Mouse (Mus musculus) heart, embryonic 11.5 days (tissue): ENCODE results near the gene Srebf2. TPM values are rescaled to one million over a fixed set of nuclear protein-coding genes. Genes with fewer than 3 reads are reported as not detected.

Experiments used
- ATAC-seq: fragments of 200-750 bp; cut with Nextera tagmentation; replicated peaks from 2 replicates; pipeline ENCODE4 v1.8.0; 2017; ENCODE audit warnings: moderate library complexity; ENCODE audit not compliant: insufficient number of reproducible peaks, low FRiP score, low TSS enrichment
- H3K27ac ChIP-seq: fragments of 300-500 bp; sonication (generic); 2 replicates; pipeline ENCODE4 v1.5.1; 2014; ENCODE audit warnings: mild to moderate bottlenecking, low read depth, low read length
- H3K27me3 ChIP-seq: fragments of 300-500 bp; sonication (generic); 2 replicates; pipeline ENCODE4 v1.6.1; 2014; ENCODE audit warnings: mild to moderate bottlenecking, low read length, mixed read lengths; ENCODE audit not compliant: control insufficient read depth, insufficient read depth
- H3K36me3 ChIP-seq: fragments of 300-500 bp; sonication (generic); 2 replicates; pipeline ENCODE4 v1.6.1; 2014; ENCODE audit warnings: mild to moderate bottlenecking, low read length, moderate library complexity, mixed read lengths; ENCODE audit not compliant: control insufficient read depth, insufficient read depth
- H3K4me1 ChIP-seq: fragments of 300-500 bp; sonication (generic); 2 replicates; pipeline ENCODE4 v1.6.1; 2014; ENCODE audit warnings: low read length; ENCODE audit not compliant: control insufficient read depth, insufficient read depth
- H3K4me2 ChIP-seq: fragments of 300-500 bp; sonication (generic); 2 replicates; pipeline ENCODE4 v1.6.1; 2014; ENCODE audit warnings: mild to moderate bottlenecking, moderate library complexity
- H3K4me3 ChIP-seq: fragments of 300-500 bp; sonication (generic); 2 replicates; pipeline ENCODE4 v1.5.1; 2014; ENCODE audit warnings: low read depth, low read length
- H3K9ac ChIP-seq: fragments of 300-500 bp; sonication (generic); 2 replicates; pipeline ENCODE4 v1.6.1; 2014; ENCODE audit warnings: mild to moderate bottlenecking, low read depth, low read length, moderate library complexity
- H3K9me3 ChIP-seq: fragments of 300-500 bp; sonication (generic); replicated peaks from 2 replicates; pipeline ENCODE4 v1.6.1; 2016; ENCODE audit warnings: low read length; ENCODE audit not compliant: control insufficient read depth
- WGBS: fragments of 180-500 bp; shearing (Covaris S2); extraction: QIAGEN DNeasy Blood & Tissue Kit; methylation state at CpG from one replicate; pipeline ENCODE4 v1.1.7; 2014; ENCODE audit not compliant: insufficient replicate concordance; 5-methylcytosine and 5-hydroxymethylcytosine counted together
- polyA plus RNA-seq: library from polyadenylated mRNA; unstranded; fragments of >200 nt; fragmentation: Nextera tagmentation; extraction: Ambion mirVana; gene quantifications from 2 replicates; pipeline ENCODE4 v1.2.1, GENCODE M21; 2014

Srebf2 gene
- polyA plus RNA-seq, 1 experiment from 2014 or later = 82.3 TPM

DNA sequence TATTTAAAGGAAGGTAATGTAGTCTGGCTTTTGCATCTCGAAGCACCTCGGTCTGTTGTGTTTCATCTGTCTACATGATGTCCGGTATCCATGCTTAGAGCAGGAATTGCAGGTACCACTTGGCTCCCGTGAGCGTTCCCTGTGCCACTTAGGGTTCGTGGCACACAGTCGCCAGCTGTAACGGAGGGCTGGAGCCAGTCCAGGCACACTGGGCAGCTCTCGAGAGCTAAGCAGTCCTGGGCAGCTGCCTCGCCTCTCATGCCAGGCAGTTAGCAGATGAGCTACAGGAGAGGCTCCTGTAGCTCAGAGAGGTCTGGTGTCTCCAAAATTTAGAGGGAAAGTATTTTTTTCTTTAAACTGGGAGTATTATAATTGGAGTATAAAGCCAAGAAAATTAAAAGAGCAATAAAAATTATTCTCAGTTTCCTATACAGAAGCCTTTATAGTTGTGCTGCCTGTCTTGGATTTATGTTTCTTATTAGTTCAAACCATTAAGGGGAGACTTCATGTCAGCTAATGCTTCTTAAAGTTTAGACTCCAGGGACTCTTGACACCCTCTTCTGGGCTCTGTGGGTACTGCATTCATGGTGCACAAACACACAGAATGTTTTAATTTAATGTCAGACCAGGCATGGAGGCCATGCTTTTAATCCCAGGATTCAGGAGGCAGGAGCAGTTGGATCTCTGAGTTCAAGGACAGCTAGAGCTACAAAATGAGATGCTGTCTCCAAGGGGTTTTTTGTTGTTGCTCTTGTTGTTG, 41.7 kb downstream of the Srebf2 start:
- no peak overlapping the region for H3K4me2 ChIP-seq
- H3K9me3 ChIP-seq = no peaks in the 10 kb centered on the region
- ATAC-seq = no peak
- H3K27ac ChIP-seq = no peak overlapping the region
- H3K27me3 ChIP-seq = 0 out of 2 replicates have a peak, but pooled peaks cover 2% of the 10 kb centered on the region
- no peak overlapping the region for H3K4me3 ChIP-seq
- WGBS = 95% methylated on average over 10 of the region's 10 CpGs
- H3K36me3 ChIP-seq = peaks cover 24% of the 10 kb centered on the region
- peaks cover 41% of the 10 kb centered on the region for H3K4me1 ChIP-seq
- H3K9ac ChIP-seq = no peak overlapping the region

DNA sequence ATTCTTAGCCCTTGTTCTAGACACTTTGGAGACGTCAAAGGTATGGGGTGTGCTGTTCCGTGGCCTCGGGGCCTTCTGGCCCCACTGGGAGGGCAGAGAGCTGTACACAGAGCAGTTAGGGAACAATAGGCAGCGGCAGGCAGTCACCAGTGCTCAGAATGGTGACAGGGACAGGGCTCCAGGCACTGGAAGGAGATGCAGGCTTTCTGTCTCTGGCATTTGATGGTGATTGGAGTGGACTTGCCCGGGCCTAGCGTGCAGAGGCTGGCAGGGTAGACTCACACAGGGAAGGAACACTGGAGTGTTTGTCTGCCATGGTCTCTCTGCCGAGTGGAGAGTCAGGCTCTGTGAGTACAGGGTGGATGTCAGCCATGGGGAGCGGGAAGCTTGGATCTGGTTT, 45.6 kb downstream of the Srebf2 start:
- H3K27ac ChIP-seq = no peak overlapping the region
- no peak overlapping the region; the same call in 1 of the 2 replicates for H3K9ac ChIP-seq
- peaks cover 39% of the 10 kb centered on the region for H3K36me3 ChIP-seq
- H3K27me3 ChIP-seq = no peaks in the 10 kb centered on the region
- no peaks in the 10 kb centered on the region for H3K9me3 ChIP-seq
- no peak overlapping the region for H3K4me3 ChIP-seq
- H3K4me1 ChIP-seq = peaks cover 3% of the 10 kb centered on the region; the same call in 1 of the 2 replicates
- no peak overlapping the region for H3K4me2 ChIP-seq
- WGBS = 65% methylated on average over 8 of the region's 8 CpGs
- ATAC-seq = no peak

- no peak overlapping the region for H3K9ac ChIP-seq
- H3K4me2 ChIP-seq = no peak overlapping the region
- no peak overlapping the region for H3K4me3 ChIP-seq
- H3K9me3 ChIP-seq = no peaks in the 10 kb centered on the region
- no peak overlapping the region for H3K27ac ChIP-seq
- H3K36me3 ChIP-seq = peaks cover 56% of the 10 kb centered on the region
- WGBS = 86% methylated on average over 12 of the region's 12 CpGs
- no peaks in the 10 kb centered on the region for H3K4me1 ChIP-seq
- no peaks in the 10 kb centered on the region for H3K27me3 ChIP-seq
- no peak for ATAC-seq
Observed at GRCm38 (mm10) chr15:82196300-82196699, 49.3 kb downstream of the Srebf2 start.

- Histone ChIP-seq H3K9ac (no peak overlapping the region), H3K36me3 (peaks cover 61% of the 10 kb centered on the region), H3K4me1 (no peaks in the 10 kb centered on the region), H3K27ac (no peak overlapping the region), H3K4me2 (no peak overlapping the region), H3K27me3 (no peaks in the 10 kb centered on the region), H3K9me3 (no peaks in the 10 kb centered on the region), H3K4me3 (no peak overlapping the region)
- 92% methylated on average over 10 of the region's 10 CpGs for WGBS
- ATAC-seq = no peak
Observed at GRCm38 (mm10) chr15:82197246-82197750, 50.3 kb downstream of the Srebf2 start.

DNA sequence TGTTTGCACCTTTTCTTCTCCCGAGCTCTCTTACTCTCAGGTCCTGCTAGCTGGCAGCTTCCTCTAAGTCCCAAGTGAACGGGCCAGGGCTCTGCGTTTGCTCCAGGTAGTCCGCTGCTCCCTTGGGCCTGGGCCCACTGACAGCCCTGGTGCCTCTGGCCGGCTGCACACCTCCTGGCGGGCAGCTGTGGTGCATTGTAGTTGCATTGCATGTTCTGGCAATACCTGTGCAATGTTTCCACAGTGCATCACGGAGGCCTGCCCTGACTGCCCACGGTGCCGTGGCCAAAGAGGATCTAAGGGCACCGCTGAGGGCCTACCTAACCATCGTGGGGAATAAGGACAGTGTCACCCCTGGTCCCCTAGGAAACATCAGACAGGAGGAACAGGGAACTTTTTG, 51.0 kb downstream of the Srebf2 start:
- no peaks in the 10 kb centered on the region for H3K4me1 ChIP-seq
- H3K4me3 ChIP-seq = no peak overlapping the region
- ATAC-seq = no peak
- H3K36me3 ChIP-seq = peaks cover 60% of the 10 kb centered on the region
- H3K27me3 ChIP-seq = no peaks in the 10 kb centered on the region
- no peak overlapping the region for H3K27ac ChIP-seq
- H3K9ac ChIP-seq = no peak overlapping the region
- no peak overlapping the region for H3K4me2 ChIP-seq
- 92% methylated on average over 11 of the region's 11 CpGs for WGBS
- H3K9me3 ChIP-seq = no peaks in the 10 kb centered on the region

DNA sequence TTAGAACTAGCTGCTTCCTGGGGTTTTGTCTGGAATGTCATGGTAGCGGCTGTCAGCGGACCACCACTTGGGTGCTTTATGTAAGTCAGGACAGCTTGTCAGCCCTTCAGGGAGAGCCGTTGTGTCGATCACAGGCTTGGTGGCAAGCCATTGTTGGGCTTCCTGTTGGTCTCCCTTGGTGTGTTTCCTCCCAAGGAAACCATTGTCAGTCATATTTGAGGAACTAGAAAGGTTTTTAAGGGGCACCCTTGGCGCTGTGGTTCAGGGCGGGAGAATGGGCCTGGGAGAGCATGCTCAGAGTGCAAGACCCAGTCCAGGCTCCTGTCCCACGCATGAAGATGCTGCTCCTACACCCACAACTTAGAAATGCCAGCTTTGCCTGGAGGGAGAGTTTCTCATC, 51.4 kb downstream of the Srebf2 start:
- 88% methylated on average over 7 of the region's 7 CpGs for WGBS
- no peaks in the 10 kb centered on the region for H3K4me1 ChIP-seq
- H3K9ac ChIP-seq = no peak overlapping the region
- no peak overlapping the region for H3K27ac ChIP-seq
- H3K27me3 ChIP-seq = no peaks in the 10 kb centered on the region
- H3K36me3 ChIP-seq = peaks cover 60% of the 10 kb centered on the region
- no peak for ATAC-seq
- no peak overlapping the region for H3K4me3 ChIP-seq
- H3K9me3 ChIP-seq = no peaks in the 10 kb centered on the region
- no peak overlapping the region for H3K4me2 ChIP-seq

- H3K27ac ChIP-seq = no peak overlapping the region
- 89% methylated on average over 12 of the region's 12 CpGs for WGBS
- no peak overlapping the region for H3K4me2 ChIP-seq
- H3K4me3 ChIP-seq = no peak overlapping the region
- peaks cover 54% of the 10 kb centered on the region for H3K36me3 ChIP-seq
- peaks cover 5% of the 10 kb centered on the region for H3K27me3 ChIP-seq
- no peaks in the 10 kb centered on the region for H3K4me1 ChIP-seq
- no peak for ATAC-seq
- no peak overlapping the region for H3K9ac ChIP-seq
- H3K9me3 ChIP-seq = no peaks in the 10 kb centered on the region
Observed at GRCm38 (mm10) chr15:82199546-82199945, 52.6 kb downstream of the Srebf2 start.

DNA sequence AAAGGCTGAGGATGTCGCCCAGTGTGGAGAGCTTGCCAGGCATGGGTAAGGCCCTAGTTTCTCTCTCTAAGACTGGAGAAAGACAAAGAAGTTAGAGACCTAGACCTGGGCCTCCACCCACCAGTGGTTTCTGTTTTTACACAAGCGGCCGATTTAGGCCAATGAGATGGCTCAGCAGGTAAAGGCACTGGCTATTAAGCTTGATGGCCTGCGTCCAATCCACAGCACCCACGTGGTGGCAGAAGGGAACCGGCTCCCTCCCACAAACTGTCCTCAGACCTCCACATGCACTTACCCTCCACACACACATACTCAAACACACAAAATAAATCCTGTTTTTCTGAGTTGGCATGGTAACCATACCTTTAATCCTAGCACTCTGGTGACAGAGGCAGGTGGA, 55.1 kb downstream of the Srebf2 start:
- Histone ChIP-seq H3K4me2 (no peak overlapping the region), H3K36me3 (peaks cover 43% of the 10 kb centered on the region), H3K4me3 (no peak overlapping the region), H3K4me1 (peaks cover 7% of the 10 kb centered on the region), H3K9ac (no peak overlapping the region), H3K27me3 (peaks cover 30% of the 10 kb centered on the region), H3K9me3 (no peaks in the 10 kb centered on the region), H3K27ac (no peak overlapping the region)
- no peak for ATAC-seq
- WGBS = 90% methylated on average over 6 of the region's 6 CpGs

- Histone ChIP-seq H3K27ac (no peak overlapping the region), H3K27me3 (peaks cover 41% of the 10 kb centered on the region), H3K4me1 (peaks cover 10% of the 10 kb centered on the region), H3K4me3 (no peak overlapping the region), H3K9me3 (no peaks in the 10 kb centered on the region), H3K36me3 (peaks cover 39% of the 10 kb centered on the region), H3K9ac (no peak overlapping the region), H3K4me2 (no peak overlapping the region)
- WGBS = 94% methylated on average over 10 of the region's 10 CpGs
- ATAC-seq = no peak
Observed at GRCm38 (mm10) chr15:82203090-82203489, 56.1 kb downstream of the Srebf2 start.
